Mouse (Mus musculus) intestine, postnatal 0 days (tissue): ENCODE data around the gene Lrrc4c. TPM values are rescaled to one million over a fixed set of nuclear protein-coding genes. Genes with fewer than 3 reads are reported as not detected.

Source experiments
- ATAC-seq: fragments of 200-750 bp; cut with Nextera tagmentation; 2 replicates; pipeline ENCODE4 v1.8.0; 2017; ENCODE audit warnings: mild to moderate bottlenecking, moderate TSS enrichment, moderate library complexity
- H3K27ac ChIP-seq: fragments of 300-500 bp; sonication (generic); 2 replicates; pipeline ENCODE4 v1.5.1; 2014; ENCODE audit warnings: mild to moderate bottlenecking, low read depth, low read length, moderate library complexity
- H3K27me3 ChIP-seq: fragments of 300-500 bp; sonication (generic); replicated peaks from 2 replicates; pipeline ENCODE4 v1.6.1; 2014; ENCODE audit warnings: low read length, mixed read lengths; ENCODE audit not compliant: control insufficient read depth, insufficient read depth
- H3K36me3 ChIP-seq: fragments of 300-500 bp; sonication (generic); 2 replicates; pipeline ENCODE4 v1.6.1; 2014; ENCODE audit warnings: mild to moderate bottlenecking, moderate library complexity; ENCODE audit not compliant: control insufficient read depth, insufficient read depth
- H3K4me1 ChIP-seq: fragments of 300-500 bp; sonication (generic); replicated peaks from 2 replicates; pipeline ENCODE4 v1.6.1; 2014; ENCODE audit warnings: antibody characterized with exemption, low read length, mixed read lengths; ENCODE audit not compliant: control insufficient read depth, insufficient read depth
- H3K4me2 ChIP-seq: fragments of 300-500 bp; sonication (generic); replicated peaks from 2 replicates; pipeline ENCODE4 v1.6.1; 2014; ENCODE audit warnings: low read depth, mild to moderate bottlenecking, moderate library complexity
- H3K4me3 ChIP-seq: fragments of 300-500 bp; sonication (generic); 2 replicates; pipeline ENCODE4 v1.5.1; 2014; ENCODE audit warnings: low read depth, low read length
- H3K9ac ChIP-seq: fragments of 300-500 bp; sonication (generic); 2 replicates; pipeline ENCODE4 v1.6.1; 2014; ENCODE audit warnings: mild to moderate bottlenecking, low read depth, low read length
- H3K9me3 ChIP-seq: fragments of 300-500 bp; sonication (generic); 2 replicates; pipeline ENCODE4 v1.6.1; 2016; ENCODE audit warnings: mixed run types; ENCODE audit not compliant: control insufficient read depth
- CTCF ChIP-seq: sonication (generic); IDR thresholded peaks from 2 replicates; pipeline ENCODE4 v1.5.1; 2016; ENCODE audit warnings: low read depth, mild to moderate bottlenecking, control low read depth, antibody characterized with exemption, moderate library complexity
- WGBS: fragments of 180-500 bp; shearing (Covaris S2); extraction: QIAGEN DNeasy Blood & Tissue Kit; methylation state at CpG from one replicate; pipeline ENCODE4 v1.1.7; 2014; 5-methylcytosine and 5-hydroxymethylcytosine counted together
- polyA plus RNA-seq: library from polyadenylated mRNA; unstranded; fragments of >200 nt; fragmentation: Nextera tagmentation; extraction: Ambion mirVana; gene quantifications from 2 replicates; pipeline ENCODE4 v1.2.1, GENCODE M21; 2015

Gene Lrrc4c
- polyA plus RNA-seq, 1 experiment from 2014 or later, result 1.2 TPM

DNA sequence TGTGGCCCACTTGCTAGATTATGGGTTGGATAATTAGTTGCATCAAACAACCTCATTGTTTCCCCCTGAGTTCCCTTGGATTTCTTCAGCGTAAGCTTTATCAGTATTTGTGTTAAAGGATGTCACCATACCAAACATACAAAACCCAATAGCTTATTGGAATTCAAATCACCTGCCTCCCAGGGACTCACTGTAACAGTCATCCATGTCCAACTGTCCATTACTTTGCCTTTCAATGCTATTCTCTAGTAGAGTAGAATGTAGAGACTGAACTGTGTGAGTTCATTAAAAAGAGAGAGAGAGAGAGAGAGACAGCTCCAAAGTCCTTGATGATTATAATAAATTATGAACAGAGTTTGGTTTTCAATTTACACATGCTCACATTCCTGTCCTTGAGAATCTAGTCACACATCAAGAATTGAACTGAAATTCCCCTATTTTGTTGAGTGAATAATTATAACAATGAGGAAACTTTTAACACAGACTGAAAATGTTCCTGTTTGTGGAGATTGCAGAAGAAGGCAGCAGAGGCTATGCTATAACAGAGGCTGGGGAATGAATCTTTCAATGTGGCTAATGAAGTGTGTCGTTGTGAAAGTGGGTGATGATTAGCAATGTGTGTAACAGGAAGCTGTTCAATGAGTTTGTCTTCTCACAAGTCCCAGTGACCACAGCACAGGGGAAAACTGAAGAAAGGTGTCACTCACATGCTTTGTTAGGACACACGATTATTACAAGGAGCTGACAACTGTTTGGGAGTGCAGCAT is 181.3 kb downstream of the Lrrc4c start:
- Histone ChIP-seq H3K9ac (no peak overlapping the region), H3K4me3 (no peak overlapping the region), H3K4me1 (no peaks in the 10 kb centered on the region), H3K9me3 (no peaks in the 10 kb centered on the region), H3K27me3 (no peaks in the 10 kb centered on the region), H3K36me3 (no peaks in the 10 kb centered on the region), H3K4me2 (no peak overlapping the region), H3K27ac (no peak overlapping the region)
- no peak for ATAC-seq
- WGBS, result 83% methylated on average over 3 of the region's 3 CpGs
- no peak for TF ChIP-seq CTCF

- 84% methylated on average over 6 of the region's 6 CpGs for WGBS
- TF ChIP-seq CTCF, result no peak
- ATAC-seq, result no peak
These were observed 186.2 kb downstream of the Lrrc4c start for GRCm38 (mm10) chr2:96504140-96504539.

DNA sequence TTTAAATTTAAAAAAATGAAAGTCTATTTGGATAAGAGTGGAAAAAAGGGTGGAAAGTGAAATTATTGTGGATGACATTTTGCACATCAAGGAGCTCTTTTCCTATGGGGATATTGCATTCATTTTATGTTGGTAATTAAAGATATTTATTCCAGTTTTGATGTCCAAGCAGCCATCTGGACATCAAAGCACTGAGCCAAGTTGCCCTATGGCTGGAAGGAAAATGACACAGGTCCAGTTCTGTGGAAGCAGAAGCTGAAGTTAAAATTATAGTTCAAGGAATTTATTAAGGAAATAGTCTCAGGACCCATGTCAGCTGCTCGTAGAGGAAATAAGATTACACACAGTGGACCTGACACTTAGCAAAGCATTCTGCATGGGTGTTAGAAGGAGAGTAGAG is 187.7 kb downstream of the Lrrc4c start:
- Histone ChIP-seq H3K4me2 (no peak overlapping the region), H3K36me3 (no peaks in the 10 kb centered on the region), H3K27ac (no peak overlapping the region), H3K9ac (no peak overlapping the region), H3K4me1 (no peaks in the 10 kb centered on the region), H3K27me3 (no peaks in the 10 kb centered on the region), H3K9me3 (no peaks in the 10 kb centered on the region), H3K4me3 (no peak overlapping the region)
- 79% methylated on average over 1 of the region's 1 CpGs for WGBS
- TF ChIP-seq CTCF, result no peak
- no peak for ATAC-seq

More at GRCm38 (mm10) chr2:96504140-96504539, 186.2 kb downstream of the Lrrc4c start:
- no peak overlapping the region for H3K9ac ChIP-seq
- H3K27ac ChIP-seq, result no peak overlapping the region
- no peak overlapping the region for H3K4me3 ChIP-seq
- no peaks in the 10 kb centered on the region for H3K36me3 ChIP-seq
- H3K4me2 ChIP-seq, result no peak overlapping the region
- no peaks in the 10 kb centered on the region for H3K4me1 ChIP-seq
- H3K9me3 ChIP-seq, result no peaks in the 10 kb centered on the region
- no peaks in the 10 kb centered on the region for H3K27me3 ChIP-seq

DNA sequence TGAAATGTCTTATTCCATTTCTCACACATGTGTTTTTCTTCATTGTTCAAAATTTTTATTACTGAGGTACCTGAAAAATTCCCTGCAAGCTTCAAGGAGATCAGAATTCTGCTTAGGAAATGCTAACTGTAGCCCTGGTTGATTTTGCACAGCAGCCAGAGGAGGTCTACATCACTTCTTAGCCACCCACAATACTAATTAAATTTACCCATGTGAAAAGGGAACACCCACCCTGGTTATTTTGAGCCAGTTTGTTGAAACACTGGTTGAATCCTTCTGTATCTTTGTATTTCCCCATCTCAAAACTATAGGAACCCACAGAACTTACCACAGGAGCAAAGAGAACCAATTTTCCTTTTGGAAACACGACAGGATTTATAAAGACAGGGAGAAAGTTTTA is 191.0 kb downstream of the Lrrc4c start:
- H3K9me3 ChIP-seq, result no peaks in the 10 kb centered on the region
- H3K27ac ChIP-seq, result no peak overlapping the region
- H3K9ac ChIP-seq, result no peak overlapping the region
- ATAC-seq, result no peak
- no peaks in the 10 kb centered on the region for H3K36me3 ChIP-seq
- H3K4me3 ChIP-seq, result no peak overlapping the region
- no peaks in the 10 kb centered on the region for H3K4me1 ChIP-seq
- TF ChIP-seq CTCF, result no peak
- no peaks in the 10 kb centered on the region for H3K27me3 ChIP-seq
- H3K4me2 ChIP-seq, result no peak overlapping the region
- WGBS, result 49% methylated on average over 1 of the region's 1 CpGs

- no peak for TF ChIP-seq CTCF
- Histone ChIP-seq H3K9me3 (no peaks in the 10 kb centered on the region), H3K36me3 (no peaks in the 10 kb centered on the region), H3K9ac (no peak overlapping the region), H3K4me2 (no peak overlapping the region), H3K27me3 (no peaks in the 10 kb centered on the region), H3K4me1 (no peaks in the 10 kb centered on the region), H3K4me3 (no peak overlapping the region), H3K27ac (no peak overlapping the region)
- 79% methylated on average over 3 of the region's 3 CpGs for WGBS
- no peak for ATAC-seq
These were observed 219.5 kb downstream of the Lrrc4c start for GRCm38 (mm10) chr2:96537469-96537868.

GRCm38 (mm10) chr2:96547171-96547570 is 229.2 kb downstream of the Lrrc4c start:
- no peaks in the 10 kb centered on the region for H3K36me3 ChIP-seq
- H3K4me1 ChIP-seq, result no peaks in the 10 kb centered on the region
- H3K9me3 ChIP-seq, result no peaks in the 10 kb centered on the region
- H3K27me3 ChIP-seq, result no peaks in the 10 kb centered on the region
- no peak for ATAC-seq
- no peak for TF ChIP-seq CTCF
- H3K27ac ChIP-seq, result no peak overlapping the region
- H3K4me2 ChIP-seq, result no peak overlapping the region
- H3K9ac ChIP-seq, result no peak overlapping the region
- 92% methylated on average over 1 of the region's 1 CpGs for whole genome bisulfite sequencing
- no peak overlapping the region for H3K4me3 ChIP-seq
